Mouse (Mus musculus) limb, embryonic 11.5 days (tissue): ENCODE results near the gene Aqp11. TPM values are rescaled to one million over a fixed set of nuclear protein-coding genes. Genes with fewer than 3 reads are reported as not detected.
A peak's percentile ranks its signal among the peaks of the same experiment; 100 is the strongest.

Experiments
- ATAC-seq: fragments of 200-750 bp; cut with Nextera tagmentation; 2 replicates; pipeline ENCODE4 v1.8.0; 2017; ENCODE audit warnings: low read depth; ENCODE audit not compliant: insufficient number of reproducible peaks, low FRiP score, low TSS enrichment
- DNase-seq: peaks from one replicate; pipeline ENCODE4 v3.0.0-alpha.2; 2015; ENCODE audit warnings: low spot score
- H3K27ac ChIP-seq: fragments of 300-500 bp; sonication (generic); replicated peaks from 2 replicates; pipeline ENCODE4 v1.5.1; 2014; ENCODE audit warnings: low read depth, mild to moderate bottlenecking, low read length
- H3K27me3 ChIP-seq: fragments of 300-500 bp; sonication (generic); 2 replicates; pipeline ENCODE4 v1.6.1; 2014; ENCODE audit warnings: mild to moderate bottlenecking, low read length, mixed read lengths; ENCODE audit not compliant: control insufficient read depth, insufficient read depth
- H3K36me3 ChIP-seq: fragments of 300-500 bp; sonication (generic); 2 replicates; pipeline ENCODE4 v1.6.1; 2014; ENCODE audit warnings: mild to moderate bottlenecking, low read length, moderate library complexity, mixed read lengths; ENCODE audit not compliant: control insufficient read depth, insufficient read depth
- H3K4me1 ChIP-seq: fragments of 300-500 bp; sonication (generic); 2 replicates; pipeline ENCODE4 v1.6.1; 2014; ENCODE audit warnings: low read length, mixed read lengths; ENCODE audit not compliant: control insufficient read depth, insufficient read depth
- H3K4me2 ChIP-seq: fragments of 300-500 bp; sonication (generic); 2 replicates; pipeline ENCODE4 v1.6.1; 2014; ENCODE audit warnings: low read depth, mild to moderate bottlenecking, moderate library complexity; ENCODE audit not compliant: severe bottlenecking
- H3K4me3 ChIP-seq: fragments of 300-500 bp; sonication (generic); 2 replicates; pipeline ENCODE4 v1.5.1; 2014; ENCODE audit warnings: low read depth, low read length
- H3K9ac ChIP-seq: fragments of 300-500 bp; sonication (generic); 2 replicates; pipeline ENCODE4 v1.6.1; 2014; ENCODE audit warnings: mild to moderate bottlenecking, low read length
- H3K9me3 ChIP-seq: fragments of 300-500 bp; sonication (generic); 2 replicates; pipeline ENCODE4 v1.6.1; 2016; ENCODE audit warnings: low read length; ENCODE audit not compliant: control insufficient read depth
- WGBS: fragments of 180-500 bp; shearing (Covaris S2); extraction: QIAGEN DNeasy Blood & Tissue Kit; methylation state at CpG from one replicate; pipeline ENCODE4 v1.1.7; 2014; 5-methylcytosine and 5-hydroxymethylcytosine counted together
- polyA plus RNA-seq: library from polyadenylated mRNA; unstranded; fragments of >200 nt; fragmentation: Nextera tagmentation; extraction: Ambion mirVana; gene quantifications from 2 replicates; pipeline ENCODE4 v1.2.1, GENCODE M21; 2014

The Aqp11 gene
- 2.7 and 2.8 TPM in 2 replicates for polyA plus RNA-seq

- H3K27me3 ChIP-seq: no peaks in the 10 kb centered on the region
- H3K4me1 ChIP-seq: no peaks in the 10 kb centered on the region
Measured at GRCm38 (mm10) chr7:97737638-97738456, at the start of gene Aqp11. Gene Aqp11 (minus strand): TSS chr7:97738289.

GRCm38 (mm10) chr7:97783523-97783922, 45.4 kb upstream of the Aqp11 start:
- 61% methylated on average over 5 of the region's 5 CpGs for WGBS

More at GRCm38 (mm10) chr7:97737638-97738456, at the start of gene Aqp11:
- no peaks in the 10 kb centered on the region for H3K36me3 ChIP-seq
- peak within 1 kb of the TSS; percentile 51 for H3K4me3 ChIP-seq
- ATAC-seq (peak; percentile 97), DNase-seq (peak; percentile 89)
- no peak within 1 kb of the TSS for H3K27ac ChIP-seq
- peak within 1 kb of the TSS; percentile 76 for H3K4me2 ChIP-seq
- WGBS: under 1% methylated on average over 58 of the region's 64 CpGs
- peak within 1 kb of the TSS; percentile 58 for H3K9ac ChIP-seq
- H3K9me3 ChIP-seq: no peaks in the 10 kb centered on the region

GRCm38 (mm10) chr7:97781496-97781895, 43.4 kb upstream of the Aqp11 start:
- Histone ChIP-seq H3K27ac (no peak overlapping the region), H3K36me3 (no peaks in the 10 kb centered on the region), H3K9me3 (no peaks in the 10 kb centered on the region), H3K4me3 (no peak overlapping the region), H3K4me2 (no peak overlapping the region), H3K9ac (no peak overlapping the region), H3K27me3 (no peaks in the 10 kb centered on the region), H3K4me1 (no peaks in the 10 kb centered on the region)
- no peak for DNase-seq
- no peak for ATAC-seq
- WGBS: 76% methylated on average over 8 of the region's 8 CpGs

More at GRCm38 (mm10) chr7:97783523-97783922, 45.4 kb upstream of the Aqp11 start:
- no peak overlapping the region for H3K27ac ChIP-seq
- no peak overlapping the region for H3K4me3 ChIP-seq
- ATAC-seq: no peak
- H3K4me2 ChIP-seq: no peak overlapping the region
- H3K9ac ChIP-seq: no peak overlapping the region
- H3K4me1 ChIP-seq: no peaks in the 10 kb centered on the region
- H3K9me3 ChIP-seq: no peaks in the 10 kb centered on the region
- no peaks in the 10 kb centered on the region for H3K27me3 ChIP-seq
- no peaks in the 10 kb centered on the region for H3K36me3 ChIP-seq
- no peak for DNase-seq

GRCm38 (mm10) chr7:97780815-97781214, 42.7 kb upstream of the Aqp11 start:
- H3K4me1 ChIP-seq: no peaks in the 10 kb centered on the region
- no peaks in the 10 kb centered on the region for H3K9me3 ChIP-seq
- no peak overlapping the region for H3K4me3 ChIP-seq
- no peak for DNase-seq
- no peaks in the 10 kb centered on the region for H3K36me3 ChIP-seq
- no peak overlapping the region for H3K4me2 ChIP-seq
- whole genome bisulfite sequencing: 71% methylated on average over 1 of the region's 1 CpGs
- no peak overlapping the region for H3K9ac ChIP-seq
- no peak for ATAC-seq
- no peaks in the 10 kb centered on the region for H3K27me3 ChIP-seq
- H3K27ac ChIP-seq: no peak overlapping the region

- no peak for DNase-seq
- no peaks in the 10 kb centered on the region for H3K9me3 ChIP-seq
- no peaks in the 10 kb centered on the region for H3K4me1 ChIP-seq
- H3K27ac ChIP-seq: no peak overlapping the region
- ATAC-seq: no peak
- H3K4me2 ChIP-seq: no peak overlapping the region
- H3K27me3 ChIP-seq: no peaks in the 10 kb centered on the region
- no peak overlapping the region for H3K9ac ChIP-seq
- no peak overlapping the region for H3K4me3 ChIP-seq
- H3K36me3 ChIP-seq: no peaks in the 10 kb centered on the region
- 84% methylated on average over 1 of the region's 1 CpGs for WGBS
Measured at GRCm38 (mm10) chr7:97780222-97780621, 42.1 kb upstream of the Aqp11 start.

- 92% methylated on average over 4 of the region's 4 CpGs for WGBS
- H3K4me1 ChIP-seq: no peaks in the 10 kb centered on the region
- H3K36me3 ChIP-seq: no peaks in the 10 kb centered on the region
- no peaks in the 10 kb centered on the region for H3K27me3 ChIP-seq
- no peak overlapping the region for H3K4me2 ChIP-seq
- no peak overlapping the region for H3K4me3 ChIP-seq
- H3K9me3 ChIP-seq: no peaks in the 10 kb centered on the region
- ATAC-seq: no peak
- no peak for DNase-seq
- no peak overlapping the region for H3K9ac ChIP-seq
- H3K27ac ChIP-seq: no peak overlapping the region
Measured at GRCm38 (mm10) chr7:97777191-97777590, 39.1 kb upstream of the Aqp11 start.

- no peaks in the 10 kb centered on the region for H3K4me1 ChIP-seq
- ATAC-seq (no peak), DNase-seq (no peak)
- H3K27me3 ChIP-seq: no peaks in the 10 kb centered on the region
- no peak overlapping the region for H3K27ac ChIP-seq
- H3K9ac ChIP-seq: no peak overlapping the region
- H3K4me3 ChIP-seq: no peak overlapping the region
- H3K9me3 ChIP-seq: no peaks in the 10 kb centered on the region
- no peak overlapping the region for H3K4me2 ChIP-seq
- H3K36me3 ChIP-seq: no peaks in the 10 kb centered on the region
- WGBS: 75% methylated on average over 2 of the region's 2 CpGs
Measured at GRCm38 (mm10) chr7:97775923-97776322, 37.8 kb upstream of the Aqp11 start.

GRCm38 (mm10) chr7:97775380-97775779, 37.3 kb upstream of the Aqp11 start:
- DNase-seq: no peak
- Histone ChIP-seq H3K9ac (no peak overlapping the region), H3K9me3 (no peaks in the 10 kb centered on the region), H3K27ac (no peak overlapping the region), H3K4me3 (no peak overlapping the region), H3K36me3 (no peaks in the 10 kb centered on the region), H3K4me2 (no peak overlapping the region), H3K4me1 (no peaks in the 10 kb centered on the region), H3K27me3 (no peaks in the 10 kb centered on the region)
- 66% methylated on average over 3 of the region's 3 CpGs for WGBS
- ATAC-seq: no peak
